Mouse (Mus musculus): ENCODE measurements around the gene Siglech. TPM values are rescaled to one million over a fixed set of nuclear protein-coding genes. Genes with fewer than 3 reads are reported as not detected.

Gene Siglech
- polyA plus RNA-seq, 1 experiment from 2014 or later, result 0.79 TPM

DNA sequence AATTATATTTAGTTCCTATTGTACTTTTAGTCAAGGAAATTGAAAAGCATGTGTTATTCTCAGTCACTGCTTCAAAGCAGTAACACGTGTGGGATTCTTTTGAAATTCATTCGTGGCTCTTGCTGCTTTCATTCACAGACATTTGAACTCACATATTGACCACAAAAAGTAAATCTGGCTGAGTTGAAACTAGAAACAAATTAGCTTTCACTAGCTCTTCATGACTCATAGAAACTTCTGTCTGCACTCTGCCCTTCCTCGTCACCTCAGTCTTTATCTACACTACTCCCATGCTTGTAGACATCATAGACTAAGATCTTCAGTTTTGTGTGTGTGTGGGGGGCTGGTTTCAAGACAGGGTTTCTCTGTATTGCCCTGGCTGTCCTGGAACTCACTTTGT, 32.0 kb downstream of the Siglech start:
- Histone ChIP-seq H3K27ac (replicated peaks; ENCODE audit: low read depth, low read length) (no peak overlapping the region), H3K4me3 (ENCODE audit: low read depth, low read length) (no peak overlapping the region), H3K4me2 (ENCODE audit: low read depth, low read length) (no peak overlapping the region), H3K9ac (replicated peaks; ENCODE audit: low read length) (no peak overlapping the region), H3K27me3 (ENCODE audit: control insufficient read depth, insufficient read depth, low read length) (no peaks in the 10 kb centered on the region), H3K36me3 (replicated peaks; ENCODE audit: control insufficient read depth, insufficient read depth, low read depth, low read length) (peaks cover 10% of the 10 kb centered on the region), H3K9me3 (replicated peaks; ENCODE audit: control insufficient read depth, low read length) (no peaks in the 10 kb centered on the region), H3K4me1 (ENCODE audit: control insufficient read depth, insufficient read depth, low read length) (no peaks in the 10 kb centered on the region)
- DNase-seq (ENCODE audit: low spot score), result no peak
- ATAC-seq (replicated peaks; ENCODE audit: insufficient number of reproducible peaks, low FRiP score, low TSS enrichment, low read depth), result no peak
- WGBS, result 95% methylated on average over 3 of the region's 3 CpGs

DNA sequence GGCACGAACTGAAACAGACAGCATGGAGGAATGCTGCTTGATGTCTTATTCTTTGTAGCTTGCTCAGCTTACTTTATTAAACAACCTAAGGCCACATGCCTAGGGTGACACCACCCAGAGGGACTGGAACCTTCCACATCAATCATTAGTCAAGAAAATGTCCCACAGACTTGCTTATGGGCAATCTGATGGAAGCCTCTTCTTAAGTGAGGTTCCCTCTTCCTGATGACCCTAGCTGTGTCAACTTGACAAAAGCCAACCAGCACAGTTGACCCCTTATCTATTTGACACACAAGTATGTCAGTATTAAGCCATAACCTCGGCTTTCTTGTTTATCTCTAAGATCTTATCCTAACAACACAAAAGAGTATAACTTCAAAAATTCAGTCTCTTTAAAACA, 42.0 kb downstream of the Siglech start:
- 89% methylated on average over 2 of the region's 2 CpGs for WGBS
- H3K36me3 ChIP-seq (replicated peaks; ENCODE audit: control insufficient read depth, insufficient read depth, low read depth, low read length), result peaks cover 19% of the 10 kb centered on the region

DNA sequence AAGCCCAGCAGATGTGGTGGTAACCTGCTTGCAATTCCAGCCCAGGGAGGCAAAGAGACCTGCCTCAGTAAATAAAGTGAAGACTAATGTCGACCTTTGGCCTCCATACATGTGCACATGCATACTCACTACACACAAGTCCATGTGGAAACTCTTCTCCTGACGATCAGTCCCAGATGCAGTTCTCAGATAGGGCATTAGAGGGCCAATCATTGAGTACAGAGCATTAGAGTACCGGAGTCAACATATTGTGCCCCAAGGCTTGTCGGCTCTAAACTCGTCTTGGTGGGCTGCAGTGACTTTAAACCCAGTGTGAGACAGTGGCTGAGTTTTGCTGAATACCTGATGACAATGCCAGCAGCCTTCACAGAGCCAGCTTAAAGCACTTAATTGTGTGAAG, 56.5 kb downstream of the Siglech start:
- no peaks in the 10 kb centered on the region for H3K27me3 ChIP-seq (ENCODE audit: control insufficient read depth, insufficient read depth, low read length)
- ATAC-seq (replicated peaks; ENCODE audit: insufficient number of reproducible peaks, low FRiP score, low TSS enrichment, low read depth), result no peak
- peak; percentile 30 for DNase-seq (ENCODE audit: low spot score)
- H3K9me3 ChIP-seq (replicated peaks; ENCODE audit: control insufficient read depth, low read length), result no peaks in the 10 kb centered on the region
- no peak overlapping the region for H3K9ac ChIP-seq (replicated peaks; ENCODE audit: low read length)
- H3K27ac ChIP-seq (replicated peaks; ENCODE audit: low read depth, low read length), result no peak overlapping the region
- H3K4me1 ChIP-seq (ENCODE audit: control insufficient read depth, insufficient read depth, low read length), result no peaks in the 10 kb centered on the region
- no peak overlapping the region for H3K4me3 ChIP-seq (ENCODE audit: low read depth, low read length)
- peaks cover 7% of the 10 kb centered on the region; the same call in 1 of the 2 replicates for H3K36me3 ChIP-seq (replicated peaks; ENCODE audit: control insufficient read depth, insufficient read depth, low read depth, low read length)
- H3K4me2 ChIP-seq (ENCODE audit: low read depth, low read length), result no peak overlapping the region
- WGBS, result 78% methylated on average over 5 of the region's 5 CpGs

More for the DNA sequence above, 42.0 kb downstream of the Siglech start:
- ATAC-seq (replicated peaks; ENCODE audit: insufficient number of reproducible peaks, low FRiP score, low TSS enrichment, low read depth) (no peak), DNase-seq (ENCODE audit: low spot score) (no peak)
- H3K4me2 ChIP-seq (ENCODE audit: low read depth, low read length), result no peak overlapping the region
- H3K27ac ChIP-seq (replicated peaks; ENCODE audit: low read depth, low read length), result no peak overlapping the region
- H3K4me3 ChIP-seq (ENCODE audit: low read depth, low read length), result no peak overlapping the region
- H3K9ac ChIP-seq (replicated peaks; ENCODE audit: low read length), result no peak overlapping the region
- no peaks in the 10 kb centered on the region for H3K4me1 ChIP-seq (ENCODE audit: control insufficient read depth, insufficient read depth, low read length)
- no peaks in the 10 kb centered on the region for H3K27me3 ChIP-seq (ENCODE audit: control insufficient read depth, insufficient read depth, low read length)
- no peaks in the 10 kb centered on the region for H3K9me3 ChIP-seq (replicated peaks; ENCODE audit: control insufficient read depth, low read length)

DNA sequence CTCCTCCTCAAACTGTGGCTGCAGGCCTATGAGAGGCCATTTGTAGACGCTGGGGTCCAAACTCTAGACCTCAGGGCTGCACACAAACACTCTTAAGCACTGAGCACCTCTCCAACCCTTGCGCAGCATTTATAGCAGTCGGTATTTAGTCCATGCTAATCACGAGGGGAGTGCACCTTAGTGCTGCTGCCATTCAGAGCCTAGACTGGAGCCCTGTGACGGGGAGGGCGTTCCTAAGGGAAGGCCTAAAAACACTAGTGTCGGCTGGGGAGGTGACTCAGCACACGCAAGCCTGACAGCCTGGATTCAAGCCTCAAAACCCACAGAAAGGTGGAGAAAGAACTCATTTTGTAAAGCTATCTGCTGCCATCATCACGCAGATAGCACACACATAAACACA, 59.6 kb downstream of the Siglech start:
- ATAC-seq (replicated peaks; ENCODE audit: insufficient number of reproducible peaks, low FRiP score, low TSS enrichment, low read depth), result no peak
- H3K27ac ChIP-seq (replicated peaks; ENCODE audit: low read depth, low read length), result no peak overlapping the region
- H3K9ac ChIP-seq (replicated peaks; ENCODE audit: low read length), result no peak overlapping the region
- no peaks in the 10 kb centered on the region for H3K27me3 ChIP-seq (ENCODE audit: control insufficient read depth, insufficient read depth, low read length)
- 89% methylated on average over 9 of the region's 9 CpGs for WGBS
- no peak overlapping the region for H3K4me2 ChIP-seq (ENCODE audit: low read depth, low read length)
- H3K4me3 ChIP-seq (ENCODE audit: low read depth, low read length), result no peak overlapping the region
- no peaks in the 10 kb centered on the region for H3K9me3 ChIP-seq (replicated peaks; ENCODE audit: control insufficient read depth, low read length)
- H3K36me3 ChIP-seq (replicated peaks; ENCODE audit: control insufficient read depth, insufficient read depth, low read depth, low read length), result peaks cover 7% of the 10 kb centered on the region; the same call in 1 of the 2 replicates
- no peaks in the 10 kb centered on the region for H3K4me1 ChIP-seq (ENCODE audit: control insufficient read depth, insufficient read depth, low read length)
- DNase-seq (ENCODE audit: low spot score), result no peak

Other genes with a start within 250 kb of the Siglech start
- gene Tubgcp5, start 26.0 kb downstream of the Siglech start, polyA plus RNA-seq (2014; fragmentation: Nextera tagmentation; extraction: Ambion mirVana), result 31.6 and 33.0 TPM in 2 replicates
- 120 and 122 TPM in 2 replicates for gene Cyfip1, start 73.6 kb downstream of the Siglech start, polyA plus RNA-seq (2014; fragmentation: Nextera tagmentation; extraction: Ambion mirVana)
- gene Nipa2, start 194.3 kb downstream of the Siglech start, polyA plus RNA-seq (2014; fragmentation: Nextera tagmentation; extraction: Ambion mirVana), result 54.4 and 55.1 TPM in 2 replicates